Mouse (Mus musculus) erythroblast, embryonic 14.5 days (primary cell): Measurements from ENCODE around the gene Hipk1.

ENCODE experiments used
- GATA1 ChIP-seq: IDR thresholded peaks from 2 replicates; pipeline ENCODE4 v1.6.1; 2012; ENCODE audit warnings: low read length, inconsistent platforms, mixed read lengths
- TAL1 ChIP-seq: IDR thresholded peaks from 3 replicates; pipeline ENCODE4 v1.6.1; 2012; ENCODE audit warnings: low read length, inconsistent platforms, mixed read lengths

GRCm38 (mm10) chr3:103774009-103774408 lies 17.4 kb downstream of the Hipk1 start:
- TF ChIP-seq TAL1 (no peak), GATA1 (no peak)
